Mouse (Mus musculus): ENCODE results near the gene Bag2. TPM values are rescaled to one million over a fixed set of nuclear protein-coding genes. Genes with fewer than 3 reads are reported as not detected.

The Bag2 gene
- 5.6 and 9.6 TPM in 2 replicates for polyA plus RNA-seq (2012; rRNA removed)

DNA sequence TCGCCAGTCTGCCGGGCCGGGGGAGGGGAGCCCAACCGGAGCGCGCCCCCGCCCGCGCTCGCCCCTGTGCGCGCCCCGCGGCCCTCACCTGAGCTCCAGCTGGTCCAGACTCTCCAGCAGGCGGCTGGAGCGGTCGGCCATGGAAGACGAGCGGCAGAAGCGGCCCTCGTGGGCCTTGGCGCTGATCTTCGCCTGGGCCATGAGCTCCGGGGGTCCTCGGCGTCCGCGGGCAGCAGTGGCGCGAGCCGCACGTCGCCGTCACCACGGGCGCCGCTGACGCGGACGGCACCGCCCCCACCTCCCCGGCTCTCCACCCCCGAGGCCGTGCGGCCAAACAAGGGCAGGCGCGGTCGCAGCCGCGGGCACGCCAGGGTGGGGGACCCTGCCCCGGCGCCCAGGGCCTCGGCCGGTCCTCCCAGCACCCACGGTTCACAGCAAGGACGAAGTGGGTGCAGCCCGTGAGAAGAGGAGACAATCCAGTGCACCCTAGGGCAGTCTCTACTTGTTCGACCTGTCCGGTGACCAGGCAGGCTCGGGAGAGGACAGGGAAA is at the start of gene Bag2:
Gene Bag2 (minus strand): TSS at position 305 of the 551 bp plus-strand sequence.
- no peak for TF ChIP-seq CTCF (IDR thresholded peaks at IDR 0.05; ENCODE audit: extremely low read depth, insufficient read length, insufficient replicate concordance, low read depth, low read length)
- no peak for TF ChIP-seq POLR2A (IDR thresholded peaks at IDR 0.05; ENCODE audit: low read depth, low read length)
- Histone ChIP-seq H3K27ac (ENCODE audit: insufficient read depth, low read depth, low read length) (no peak within 1 kb of the TSS), H3K4me3 (ENCODE audit: low read depth, low read length) (peak within 1 kb of the TSS; percentile 80), H3K27me3 (ENCODE audit: control insufficient read depth, insufficient read depth, low read length) (no peaks in the 10 kb centered on the region), H3K4me1 (ENCODE audit: control insufficient read depth, insufficient read depth, insufficient read length, low read length) (peaks cover 2% of the 10 kb centered on the region; the same call in 1 of the 2 replicates), H3K36me3 (ENCODE audit: control insufficient read depth, insufficient read depth, low read length) (no peaks in the 10 kb centered on the region)
- 1% methylated on average over 58 of the region's 61 CpGs for WGBS

DNA sequence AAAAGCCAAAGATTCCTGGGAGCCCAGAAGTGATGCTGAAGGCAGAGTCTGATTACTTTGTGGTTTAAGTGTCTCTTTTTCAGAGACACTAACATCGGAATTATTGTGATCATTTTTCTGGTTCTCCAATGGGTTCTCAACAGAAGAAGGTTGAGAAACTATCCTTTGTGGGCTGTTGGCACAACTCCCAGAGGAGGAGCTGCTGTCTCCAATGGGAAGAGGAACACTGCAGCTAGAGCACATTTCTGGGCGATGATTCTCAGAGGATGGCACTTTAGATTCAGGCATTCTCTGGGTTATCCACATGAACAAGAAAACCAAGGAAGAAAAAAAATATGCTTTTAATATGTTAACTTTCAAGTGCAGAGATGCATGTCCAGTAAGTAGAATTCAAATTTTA is 45.7 kb upstream of the Bag2 start:
- Histone ChIP-seq H3K27me3 (ENCODE audit: control insufficient read depth, insufficient read depth, low read length) (no peaks in the 10 kb centered on the region), H3K36me3 (ENCODE audit: control insufficient read depth, insufficient read depth, low read length) (peaks cover 31% of the 10 kb centered on the region), H3K27ac (ENCODE audit: insufficient read depth, low read depth, low read length) (no peak overlapping the region), H3K4me1 (ENCODE audit: control insufficient read depth, insufficient read depth, insufficient read length, low read length) (no peaks in the 10 kb centered on the region), H3K4me3 (ENCODE audit: low read depth, low read length) (no peak overlapping the region)
- WGBS, result 93% methylated on average over 2 of the region's 2 CpGs
- no peak for TF ChIP-seq CTCF (IDR thresholded peaks at IDR 0.05; ENCODE audit: extremely low read depth, insufficient read length, insufficient replicate concordance, low read depth, low read length)
- TF ChIP-seq POLR2A (IDR thresholded peaks at IDR 0.05; ENCODE audit: low read depth, low read length), result no peak

DNA sequence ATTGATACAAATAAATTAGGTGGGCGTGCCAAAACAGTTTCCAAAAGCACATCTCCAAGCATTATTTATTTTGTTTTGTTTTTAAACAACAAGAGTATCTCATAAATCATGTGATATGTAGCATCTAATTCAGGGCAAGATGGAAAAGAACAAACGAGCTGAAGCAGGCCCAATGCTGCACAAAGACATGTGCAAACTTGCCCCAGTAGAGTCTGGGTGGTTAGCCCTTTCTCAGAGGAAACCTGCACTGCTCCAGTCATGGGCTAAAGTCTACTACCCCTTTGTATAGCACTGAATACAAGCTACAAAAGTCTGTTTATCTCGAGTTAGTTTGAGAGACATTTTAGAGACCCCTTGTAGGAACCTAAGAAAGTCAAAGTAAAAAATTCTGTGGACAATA is 42.0 kb upstream of the Bag2 start:
- no peaks in the 10 kb centered on the region for H3K27me3 ChIP-seq (ENCODE audit: control insufficient read depth, insufficient read depth, low read length)
- WGBS, result 71% methylated on average over 3 of the region's 3 CpGs
- no peaks in the 10 kb centered on the region for H3K4me1 ChIP-seq (ENCODE audit: control insufficient read depth, insufficient read depth, insufficient read length, low read length)
- no peak for TF ChIP-seq POLR2A (IDR thresholded peaks at IDR 0.05; ENCODE audit: low read depth, low read length)
- TF ChIP-seq CTCF (IDR thresholded peaks at IDR 0.05; ENCODE audit: extremely low read depth, insufficient read length, insufficient replicate concordance, low read depth, low read length), result no peak
- no peak overlapping the region for H3K27ac ChIP-seq (ENCODE audit: insufficient read depth, low read depth, low read length)
- H3K4me3 ChIP-seq (ENCODE audit: low read depth, low read length), result no peak overlapping the region
- H3K36me3 ChIP-seq (ENCODE audit: control insufficient read depth, insufficient read depth, low read length), result peaks cover 25% of the 10 kb centered on the region

DNA sequence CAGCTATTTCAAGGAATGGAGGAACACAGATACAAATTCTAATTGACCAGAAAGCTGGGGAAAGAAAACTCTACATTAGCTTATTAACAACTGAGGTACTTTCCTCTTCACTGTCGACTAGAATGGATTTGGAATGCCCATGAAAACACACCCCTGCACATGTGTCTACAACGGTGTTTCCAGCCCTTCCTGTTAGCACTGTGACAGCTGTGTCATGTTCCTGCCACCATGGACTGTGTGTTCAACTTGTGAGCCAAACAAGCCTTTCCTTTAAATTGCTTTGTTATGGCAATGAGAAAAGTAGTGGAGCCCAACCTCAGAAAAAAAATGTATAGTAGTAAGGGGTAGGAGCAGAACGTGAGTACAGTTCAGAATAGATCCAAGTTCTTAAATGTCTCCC is 30.9 kb upstream of the Bag2 start:
- TF ChIP-seq POLR2A (IDR thresholded peaks at IDR 0.05; ENCODE audit: low read depth, low read length), result no peak
- TF ChIP-seq CTCF (IDR thresholded peaks at IDR 0.05; ENCODE audit: extremely low read depth, insufficient read length, insufficient replicate concordance, low read depth, low read length), result no peak
- H3K27me3 ChIP-seq (ENCODE audit: control insufficient read depth, insufficient read depth, low read length), result no peaks in the 10 kb centered on the region
- no peaks in the 10 kb centered on the region for H3K36me3 ChIP-seq (ENCODE audit: control insufficient read depth, insufficient read depth, low read length)
- H3K4me1 ChIP-seq (ENCODE audit: control insufficient read depth, insufficient read depth, insufficient read length, low read length), result no peaks in the 10 kb centered on the region
- H3K4me3 ChIP-seq (ENCODE audit: low read depth, low read length), result no peak overlapping the region
- 45% methylated on average over 3 of the region's 3 CpGs for WGBS
- H3K27ac ChIP-seq (ENCODE audit: insufficient read depth, low read depth, low read length), result no peak overlapping the region

DNA sequence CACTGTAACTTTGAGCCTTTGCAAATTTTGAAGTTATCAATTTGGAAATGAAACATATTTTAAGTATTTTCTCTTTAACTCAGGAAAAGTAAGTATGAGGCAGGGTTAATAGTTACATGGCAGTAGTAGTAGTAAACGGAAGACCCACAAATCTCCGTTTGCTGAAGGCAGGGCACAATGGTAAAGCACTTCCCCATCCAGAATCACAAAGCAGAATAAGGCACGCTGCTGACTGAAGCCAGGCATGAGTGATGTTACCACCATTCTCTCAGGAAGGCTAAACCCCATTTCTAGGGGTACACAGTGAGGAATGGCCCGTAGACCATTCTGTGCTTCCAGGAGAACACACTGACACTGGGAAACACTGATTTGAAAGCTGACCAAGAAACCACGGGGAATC is 30.5 kb upstream of the Bag2 start:
- TF ChIP-seq POLR2A (IDR thresholded peaks at IDR 0.05; ENCODE audit: low read depth, low read length), result no peak
- TF ChIP-seq CTCF (IDR thresholded peaks at IDR 0.05; ENCODE audit: extremely low read depth, insufficient read length, insufficient replicate concordance, low read depth, low read length), result no peak
- H3K4me3 ChIP-seq (ENCODE audit: low read depth, low read length), result no peak overlapping the region
- WGBS, result 75% methylated on average over 5 of the region's 5 CpGs
- H3K36me3 ChIP-seq (ENCODE audit: control insufficient read depth, insufficient read depth, low read length), result no peaks in the 10 kb centered on the region
- H3K27me3 ChIP-seq (ENCODE audit: control insufficient read depth, insufficient read depth, low read length), result no peaks in the 10 kb centered on the region
- H3K27ac ChIP-seq (ENCODE audit: insufficient read depth, low read depth, low read length), result no peak overlapping the region
- no peaks in the 10 kb centered on the region for H3K4me1 ChIP-seq (ENCODE audit: control insufficient read depth, insufficient read depth, insufficient read length, low read length)

DNA sequence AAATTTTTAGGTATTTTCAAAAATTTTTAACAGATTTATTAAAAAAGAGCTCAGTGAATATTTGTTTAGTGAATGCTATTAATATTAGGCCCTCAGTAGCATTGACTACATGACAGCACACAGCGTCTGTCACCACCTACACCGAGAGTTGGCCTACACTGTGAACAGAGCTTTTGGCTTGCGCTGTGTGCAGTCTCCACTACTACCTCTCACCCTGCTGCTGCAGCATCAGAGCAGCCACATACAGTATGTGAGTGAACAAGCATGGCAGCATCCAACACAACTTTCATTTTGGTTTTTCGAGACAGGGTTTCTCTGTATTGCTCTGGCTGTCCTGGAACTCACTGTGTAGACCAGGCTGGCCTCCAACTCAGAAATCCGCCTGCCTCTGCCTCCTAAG is 27.0 kb upstream of the Bag2 start:
- no peak for TF ChIP-seq POLR2A (IDR thresholded peaks at IDR 0.05; ENCODE audit: low read depth, low read length)
- no peak for TF ChIP-seq CTCF (IDR thresholded peaks at IDR 0.05; ENCODE audit: extremely low read depth, insufficient read length, insufficient replicate concordance, low read depth, low read length)
- no peak overlapping the region for H3K27ac ChIP-seq (ENCODE audit: insufficient read depth, low read depth, low read length)
- WGBS, result 97% methylated on average over 5 of the region's 5 CpGs

DNA sequence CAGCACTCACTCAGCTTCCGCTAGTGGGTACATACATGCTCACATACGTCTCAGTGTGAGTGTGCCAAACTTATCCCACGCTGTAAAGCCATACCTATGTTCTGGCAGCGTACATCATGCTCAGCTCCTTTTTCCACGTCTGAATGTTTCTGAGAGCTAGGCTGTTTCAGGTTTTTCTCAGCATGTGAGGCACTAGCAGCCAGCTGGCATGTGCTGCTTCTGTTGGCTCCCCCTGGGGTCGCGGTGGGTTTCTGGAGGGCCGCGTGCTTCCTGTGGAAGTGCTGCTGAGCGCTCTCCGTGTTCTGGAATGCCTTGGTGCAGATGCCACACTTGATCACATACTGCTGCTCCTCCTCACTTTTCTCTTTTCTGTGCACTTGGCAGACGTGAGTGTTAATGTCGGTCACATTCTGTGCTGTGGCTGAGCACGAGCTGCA is 18.6 kb upstream of the Bag2 start:
- WGBS, result 92% methylated on average over 14 of the region's 14 CpGs
- Histone ChIP-seq H3K27ac (ENCODE audit: insufficient read depth, low read depth, low read length) (no peak overlapping the region), H3K36me3 (ENCODE audit: control insufficient read depth, insufficient read depth, low read length) (peaks cover 8% of the 10 kb centered on the region), H3K4me1 (ENCODE audit: control insufficient read depth, insufficient read depth, insufficient read length, low read length) (no peaks in the 10 kb centered on the region), H3K27me3 (ENCODE audit: control insufficient read depth, insufficient read depth, low read length) (no peaks in the 10 kb centered on the region), H3K4me3 (ENCODE audit: low read depth, low read length) (no peak overlapping the region)
- TF ChIP-seq POLR2A (IDR thresholded peaks at IDR 0.05; ENCODE audit: low read depth, low read length) (no peak), CTCF (IDR thresholded peaks at IDR 0.05; ENCODE audit: extremely low read depth, insufficient read length, insufficient replicate concordance, low read depth, low read length) (no peak)

More for the DNA sequence above, 27.0 kb upstream of the Bag2 start:
- Histone ChIP-seq H3K4me3 (ENCODE audit: low read depth, low read length) (no peak overlapping the region), H3K27me3 (ENCODE audit: control insufficient read depth, insufficient read depth, low read length) (no peaks in the 10 kb centered on the region), H3K4me1 (ENCODE audit: control insufficient read depth, insufficient read depth, insufficient read length, low read length) (no peaks in the 10 kb centered on the region), H3K36me3 (ENCODE audit: control insufficient read depth, insufficient read depth, low read length) (peaks cover 4% of the 10 kb centered on the region)
